Mouse (Mus musculus): ENCODE measurements at regions not wholly inside any gene's neighbourhood (a gene's known extent, or its start where the extent isn't known, plus 50 kb on each side); places are given as distances from the start of the nearest gene placed in this dataset.

DNA sequence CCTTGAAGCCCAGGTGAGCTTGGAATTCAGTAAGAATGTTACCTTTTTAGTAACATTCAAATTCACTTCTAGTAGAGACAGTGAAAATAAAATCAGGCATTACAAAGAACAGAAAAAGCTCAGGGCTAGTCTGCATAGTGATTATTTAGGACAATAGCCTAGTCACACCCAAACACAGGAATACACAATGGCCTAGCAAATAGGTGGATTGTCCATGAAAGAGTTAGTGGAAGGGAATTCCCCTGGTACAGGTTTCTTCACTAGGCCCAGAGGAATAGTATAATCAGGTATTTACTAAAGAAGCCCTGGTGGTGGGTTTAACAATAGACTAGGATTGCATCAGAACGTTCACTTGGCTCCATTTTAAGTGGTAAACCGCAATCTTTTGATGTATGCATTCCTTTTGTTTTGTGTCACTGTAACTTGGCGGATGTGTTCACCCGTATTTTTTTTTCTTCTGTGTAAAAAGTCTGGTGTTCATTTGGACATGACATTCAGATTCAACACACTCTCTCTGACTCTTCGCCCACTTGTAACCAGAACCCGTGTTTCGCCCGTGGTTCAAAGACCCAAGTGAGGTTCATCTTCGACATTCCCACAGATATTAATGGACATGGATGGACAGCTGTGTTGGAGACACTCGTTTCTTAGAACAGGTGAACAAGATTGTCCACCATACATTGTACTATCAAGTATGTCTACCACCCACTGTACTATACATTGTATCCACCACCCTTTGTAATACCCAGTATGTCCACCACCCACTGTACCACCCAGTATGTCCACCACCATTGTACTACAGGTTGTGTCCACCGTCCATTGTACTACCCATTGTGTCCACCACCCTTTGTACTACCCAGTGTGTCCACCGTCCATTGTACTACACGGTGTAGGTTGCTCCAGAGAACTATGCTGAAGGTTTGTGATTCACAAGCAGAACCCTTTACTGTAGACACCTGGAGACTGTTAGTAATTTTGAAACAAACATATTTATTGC, 146.9 kb upstream of the Negr1 start:
- 90% methylated on average over 13 of the region's 13 CpGs for WGBS
- Histone ChIP-seq H3K36me3 (no peaks in the 10 kb centered on the region), H3K4me1 (no peaks in the 10 kb centered on the region), H3K4me3 (no peak overlapping the region), H3K27me3 (ENCODE audit: low read depth, poor library complexity, severe bottlenecking) (no peaks in the 10 kb centered on the region), H3K27ac (no peak overlapping the region), H3K9me3 (replicated peaks) (no peaks in the 10 kb centered on the region)
- no peak for DNase-seq (ENCODE audit: low spot score)

DNA sequence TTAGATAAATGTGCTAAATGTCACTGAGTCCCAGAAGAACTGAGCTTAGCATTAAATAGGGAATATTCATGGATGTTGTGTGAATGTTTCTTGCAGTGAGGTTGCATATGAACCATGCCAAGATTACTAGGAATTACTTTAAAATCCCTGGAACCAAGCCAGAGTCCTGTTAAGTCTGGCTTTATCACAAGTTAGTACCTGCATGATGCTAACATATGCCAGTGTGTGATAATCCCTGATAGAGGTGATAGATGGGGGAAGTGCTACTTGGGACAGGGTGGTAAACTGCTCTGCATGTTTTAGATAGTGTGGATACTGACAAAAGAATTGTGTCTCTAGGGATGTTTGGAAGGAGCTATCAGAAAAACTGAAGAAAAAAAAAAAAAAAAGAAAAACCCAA, 143.5 kb upstream of the Negr1 start:
- Histone ChIP-seq H3K9me3 (replicated peaks) (no peaks in the 10 kb centered on the region), H3K27ac (no peak overlapping the region), H3K36me3 (no peaks in the 10 kb centered on the region), H3K27me3 (ENCODE audit: low read depth, poor library complexity, severe bottlenecking) (no peaks in the 10 kb centered on the region), H3K4me3 (no peak overlapping the region), H3K4me1 (no peaks in the 10 kb centered on the region)
- no peak for DNase-seq (ENCODE audit: low spot score)

DNA sequence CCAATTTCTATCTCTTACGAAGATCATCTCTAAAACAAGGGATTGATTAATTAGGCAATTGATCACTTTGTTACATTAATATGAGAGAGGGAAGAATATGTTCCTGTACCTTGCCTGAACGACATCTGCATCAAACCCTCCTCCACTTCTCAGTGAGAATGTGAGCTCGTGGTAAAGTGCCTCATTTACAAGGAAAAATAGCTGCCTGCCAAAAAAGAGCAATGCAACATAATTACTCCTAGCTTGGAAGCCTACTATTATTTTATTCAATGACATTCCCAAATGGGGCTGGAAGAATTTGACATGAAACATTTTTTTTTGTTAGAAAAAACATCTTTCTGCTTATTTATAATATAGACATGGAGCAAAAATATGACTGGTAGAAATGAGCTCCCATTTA, 138.5 kb upstream of the Negr1 start:
- H3K27ac ChIP-seq, result no peak overlapping the region
- H3K4me3 ChIP-seq, result no peak overlapping the region
- no peak for DNase-seq (ENCODE audit: low spot score)
- H3K4me1 ChIP-seq, result no peaks in the 10 kb centered on the region
- no peaks in the 10 kb centered on the region for H3K36me3 ChIP-seq
- H3K27me3 ChIP-seq (ENCODE audit: low read depth, poor library complexity, severe bottlenecking), result no peaks in the 10 kb centered on the region
- 77% methylated on average over 3 of the region's 3 CpGs for WGBS
- no peaks in the 10 kb centered on the region for H3K9me3 ChIP-seq (replicated peaks)

DNA sequence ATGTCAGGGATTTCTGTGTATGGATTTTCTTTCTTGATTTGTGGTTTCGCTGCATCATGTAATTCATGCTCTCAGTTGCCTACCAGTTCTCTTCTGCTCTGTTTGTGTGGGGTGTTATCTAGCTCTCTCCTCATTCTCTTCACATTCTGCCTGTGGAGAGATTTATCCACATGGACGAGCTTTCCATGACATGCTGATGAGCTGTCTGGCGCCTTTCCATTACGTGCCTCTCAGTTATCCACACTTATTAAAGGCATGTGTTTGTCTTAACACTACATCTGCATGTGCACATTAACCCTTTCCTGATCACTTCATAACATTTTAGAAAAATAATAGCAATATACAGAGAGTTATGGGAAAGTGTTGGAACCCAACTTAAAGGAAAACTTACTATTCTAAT, 106.6 kb upstream of the Negr1 start:
- no peak overlapping the region for H3K27ac ChIP-seq
- DNase-seq (ENCODE audit: low spot score), result no peak
- H3K36me3 ChIP-seq, result no peaks in the 10 kb centered on the region
- no peaks in the 10 kb centered on the region for H3K4me1 ChIP-seq
- H3K9me3 ChIP-seq (replicated peaks), result no peaks in the 10 kb centered on the region
- no peaks in the 10 kb centered on the region for H3K27me3 ChIP-seq (ENCODE audit: low read depth, poor library complexity, severe bottlenecking)
- 70% methylated on average over 4 of the region's 4 CpGs for WGBS
- no peak overlapping the region for H3K4me3 ChIP-seq

DNA sequence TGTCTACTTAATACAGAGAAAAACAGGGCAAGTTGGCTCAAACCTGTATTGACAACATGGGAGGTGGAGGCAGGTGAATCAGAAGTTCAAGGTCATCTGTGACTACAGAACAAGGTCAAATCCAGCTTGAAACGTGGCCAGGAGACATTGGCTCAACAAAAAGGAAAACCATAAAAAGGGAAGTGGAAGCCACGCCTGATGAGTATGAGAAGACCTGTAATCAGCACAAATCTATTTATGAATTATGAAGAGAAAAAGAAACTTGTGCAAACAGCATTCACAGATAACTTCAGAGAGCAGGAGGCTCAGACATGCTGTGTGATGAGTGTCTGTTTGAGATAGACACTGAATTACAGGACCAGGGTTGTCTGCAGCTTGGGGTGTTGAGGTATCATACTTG, 98.3 kb upstream of the Negr1 start:
- H3K4me3 ChIP-seq, result no peak overlapping the region
- 71% methylated on average over 2 of the region's 2 CpGs for WGBS
- H3K36me3 ChIP-seq, result no peaks in the 10 kb centered on the region
- no peak for DNase-seq (ENCODE audit: low spot score)
- H3K27me3 ChIP-seq (ENCODE audit: low read depth, poor library complexity, severe bottlenecking), result no peaks in the 10 kb centered on the region
- no peaks in the 10 kb centered on the region for H3K9me3 ChIP-seq (replicated peaks)
- no peak overlapping the region for H3K27ac ChIP-seq
- H3K4me1 ChIP-seq, result no peaks in the 10 kb centered on the region

- no peaks in the 10 kb centered on the region for H3K36me3 ChIP-seq
- no peak overlapping the region for H3K4me3 ChIP-seq
- H3K4me1 ChIP-seq, result no peaks in the 10 kb centered on the region
- no peak overlapping the region for H3K27ac ChIP-seq
- no peaks in the 10 kb centered on the region for H3K27me3 ChIP-seq (ENCODE audit: low read depth, poor library complexity, severe bottlenecking)
- no peak for DNase-seq (ENCODE audit: low spot score)
- no peaks in the 10 kb centered on the region for H3K9me3 ChIP-seq (replicated peaks)
- 86% methylated on average over 5 of the region's 5 CpGs for WGBS
Observed at GRCm38 (mm10) chr3:156465601-156466000, 96.0 kb upstream of the Negr1 start.

DNA sequence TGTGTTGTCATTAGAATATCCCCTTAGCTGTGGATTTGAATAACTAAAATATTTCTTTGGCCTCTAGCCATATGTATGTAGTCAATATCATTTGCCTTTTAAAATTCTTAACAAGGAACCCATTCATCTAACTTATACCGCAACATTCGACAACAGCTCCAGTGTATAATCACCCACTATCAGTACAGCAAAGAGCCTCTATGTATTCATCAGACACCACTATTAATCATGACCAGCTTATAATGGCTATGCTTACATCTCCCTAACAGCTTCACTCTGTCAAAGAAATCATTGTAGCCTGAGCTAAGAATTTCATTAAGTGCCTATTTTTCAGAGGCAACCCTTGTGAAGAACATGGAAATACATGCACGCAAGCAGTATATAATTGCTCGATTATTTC, 88.9 kb upstream of the Negr1 start:
- Histone ChIP-seq H3K27ac (no peak overlapping the region), H3K27me3 (ENCODE audit: low read depth, poor library complexity, severe bottlenecking) (no peaks in the 10 kb centered on the region), H3K36me3 (no peaks in the 10 kb centered on the region), H3K9me3 (replicated peaks) (no peaks in the 10 kb centered on the region), H3K4me1 (no peaks in the 10 kb centered on the region), H3K4me3 (no peak overlapping the region)
- DNase-seq (ENCODE audit: low spot score), result no peak
- 95% methylated on average over 4 of the region's 4 CpGs for WGBS

Measured in limb, embryonic 10.5 days (tissue).